Mouse (Mus musculus): ENCODE data around the gene Ano1.

- no peak for TF ChIP-seq POLR2A (IDR thresholded peaks at IDR 0.05; ENCODE audit: low read depth, low read length)
- TF ChIP-seq CTCF (IDR thresholded peaks at IDR 0.05; ENCODE audit: extremely low read depth, insufficient read depth, insufficient read length, insufficient replicate concordance): no peak
Observed at GRCm38 (mm10) chr7:144786571-144786970, 34.8 kb upstream of the Ano1 start.

Measured in spleen, adult 2 months (tissue).